Mouse (Mus musculus) adrenal gland, adult 18-20 months (tissue): ENCODE measurements around the gene Pcnx3. TPM values are rescaled to one million over a fixed set of nuclear protein-coding genes. Genes with fewer than 3 reads are reported as not detected.
A peak's percentile ranks its signal among the peaks of the same experiment; 100 is the strongest.
"Not testable (repeated sequence)": the region's sequence is repeated elsewhere in the genome, so short reads cannot be mapped to it uniquely, and the experiment has no call there.

ENCODE experiments used
- DNase-seq, 2 experiments: peaks; one replicate each; pipeline ENCODE4 v3.0.0; 2021 to 2022; ENCODE audit warnings: low spot score in 2 of 2
- total RNA-seq, 2 experiments: library from RNA; stranded (reverse); gene quantifications; 1 replicate in 1 of 2; 2 replicates in 1 of 2; pipeline ENCODE4 v1.2.3; 2021

The Pcnx3 gene
- total RNA-seq, 2 experiments from 2014 or later, result 84.6 to 103 TPM

DNA sequence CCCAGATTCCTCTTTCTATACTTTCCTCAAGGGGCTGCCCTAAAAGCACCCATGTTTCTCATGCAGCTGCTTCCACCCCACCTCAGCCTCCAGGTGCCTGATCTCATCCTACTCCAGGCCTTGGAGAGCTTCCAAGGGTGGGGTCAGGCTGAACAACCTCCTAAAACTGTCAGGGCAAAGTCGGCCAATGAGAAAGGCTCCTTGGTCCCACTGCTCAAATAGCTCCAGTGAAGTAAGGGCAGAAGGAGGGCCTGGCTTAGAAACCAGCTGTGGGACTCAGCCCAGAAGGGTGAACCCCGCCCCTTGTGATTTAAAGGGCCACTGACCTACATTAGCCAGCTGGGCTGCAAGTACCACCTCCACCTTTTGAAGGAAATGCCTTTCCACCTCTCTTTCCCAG is 25.0 kb upstream of the Pcnx3 start:
- no peak for DNase-seq

DNA sequence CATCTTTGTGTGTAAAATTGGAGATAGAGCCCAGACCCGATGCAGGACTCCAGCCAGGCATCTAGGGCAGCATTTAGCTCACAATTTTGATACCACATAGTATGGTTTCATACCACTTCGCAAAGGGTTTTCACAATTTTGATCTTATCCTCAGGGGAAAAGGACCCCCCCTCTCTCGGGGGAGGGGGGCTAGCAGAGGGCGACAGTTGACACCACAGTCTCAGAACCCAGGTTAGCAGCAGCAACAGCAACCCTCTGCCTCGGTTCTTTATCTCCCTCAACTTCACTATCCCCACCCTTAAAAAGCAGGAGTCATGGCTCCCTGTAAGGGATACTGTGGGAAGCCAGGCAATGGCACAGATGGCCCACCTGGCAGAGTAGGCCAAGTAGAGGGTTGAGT is 24.5 kb upstream of the Pcnx3 start:
- DNase-seq, result no peak

DNA sequence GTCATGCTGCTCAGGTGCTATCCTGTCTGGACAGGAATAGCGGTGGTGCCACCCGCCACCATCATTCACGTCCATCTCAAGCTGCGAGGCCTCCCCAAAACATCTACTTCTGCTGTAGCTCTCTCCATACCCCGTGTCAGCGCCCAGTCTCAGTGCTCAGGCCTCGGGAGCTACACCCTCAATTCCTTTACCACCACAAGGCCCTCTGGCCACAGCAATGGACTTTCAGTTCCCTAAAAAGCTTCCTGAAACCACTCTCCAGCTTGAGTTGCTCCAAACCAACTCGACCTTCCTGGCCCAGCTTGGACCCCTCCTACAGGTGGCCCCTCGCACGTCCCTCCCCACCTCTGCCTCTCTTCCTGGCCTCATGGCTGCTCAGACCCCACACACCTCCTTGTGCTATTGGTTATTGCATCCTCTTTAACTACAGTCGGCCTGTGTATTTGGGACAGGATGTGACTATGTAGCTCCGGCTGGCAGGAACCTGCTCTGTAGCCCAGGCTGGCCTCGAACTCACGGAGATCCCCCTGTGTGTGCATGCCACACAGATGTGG is 23.3 kb upstream of the Pcnx3 start:
- no peak for DNase-seq

DNA sequence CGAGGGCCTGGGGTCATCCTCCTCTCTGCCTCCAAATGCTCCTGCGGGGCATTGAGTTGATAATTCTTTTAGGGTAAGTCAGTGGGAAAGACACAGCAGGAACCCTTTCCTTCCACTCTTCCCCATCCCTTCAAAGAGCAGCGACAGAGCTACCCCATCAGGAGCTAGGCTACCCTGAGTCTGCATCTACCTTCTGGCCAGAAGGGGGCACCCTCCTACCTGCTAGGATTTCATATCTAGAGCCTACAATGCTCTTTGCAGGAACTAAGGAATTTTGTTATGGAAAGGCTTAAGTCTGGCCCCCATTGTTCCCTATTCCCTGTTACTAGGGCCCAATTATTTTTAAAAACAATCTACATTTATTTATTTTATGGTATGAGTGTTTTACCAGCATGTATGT is 22.5 kb upstream of the Pcnx3 start:
- peak in 1 of 2 experiments; percentile 62 for DNase-seq

DNA sequence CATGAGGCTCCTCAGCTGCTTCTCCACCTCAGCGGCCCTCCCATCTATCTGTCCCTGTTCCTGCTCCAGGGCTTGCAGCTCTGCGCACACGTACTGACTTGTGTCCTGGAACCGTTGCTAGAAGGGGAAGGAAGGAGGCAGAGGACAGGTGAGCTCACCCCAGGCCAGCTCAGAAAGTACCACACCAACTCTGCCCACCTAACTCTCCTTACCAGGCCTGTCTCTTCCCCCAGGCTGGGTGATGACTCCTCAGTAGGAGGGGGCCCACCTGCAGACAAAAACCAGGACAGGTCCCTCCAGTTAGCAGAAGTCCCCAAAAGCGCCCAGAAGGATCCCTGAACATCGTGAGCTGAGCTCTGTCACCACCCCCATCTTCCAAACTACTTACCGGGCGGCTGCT is 21.9 kb upstream of the Pcnx3 start:
- no peak for DNase-seq

DNA sequence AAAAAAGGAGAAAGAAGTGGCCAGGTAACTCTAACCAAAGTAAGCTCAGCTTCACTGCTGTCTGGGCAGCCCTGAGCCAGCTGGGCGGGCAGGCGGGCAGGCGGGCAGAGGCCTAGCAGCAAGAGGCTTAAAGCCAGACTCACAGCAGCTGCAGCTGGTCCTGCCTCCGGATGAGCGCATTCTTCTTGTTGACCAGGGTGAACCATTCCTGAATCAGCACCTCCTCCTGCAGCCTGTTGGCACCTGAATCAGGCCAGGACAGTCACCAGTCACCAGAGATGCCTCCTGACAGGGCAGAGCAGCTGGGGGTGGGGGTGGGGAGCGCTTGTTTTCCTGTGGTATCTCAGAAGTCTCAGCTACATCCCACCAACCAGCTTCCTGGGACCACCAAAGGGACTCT is 21.4 kb upstream of the Pcnx3 start:
- DNase-seq, result no peak

DNA sequence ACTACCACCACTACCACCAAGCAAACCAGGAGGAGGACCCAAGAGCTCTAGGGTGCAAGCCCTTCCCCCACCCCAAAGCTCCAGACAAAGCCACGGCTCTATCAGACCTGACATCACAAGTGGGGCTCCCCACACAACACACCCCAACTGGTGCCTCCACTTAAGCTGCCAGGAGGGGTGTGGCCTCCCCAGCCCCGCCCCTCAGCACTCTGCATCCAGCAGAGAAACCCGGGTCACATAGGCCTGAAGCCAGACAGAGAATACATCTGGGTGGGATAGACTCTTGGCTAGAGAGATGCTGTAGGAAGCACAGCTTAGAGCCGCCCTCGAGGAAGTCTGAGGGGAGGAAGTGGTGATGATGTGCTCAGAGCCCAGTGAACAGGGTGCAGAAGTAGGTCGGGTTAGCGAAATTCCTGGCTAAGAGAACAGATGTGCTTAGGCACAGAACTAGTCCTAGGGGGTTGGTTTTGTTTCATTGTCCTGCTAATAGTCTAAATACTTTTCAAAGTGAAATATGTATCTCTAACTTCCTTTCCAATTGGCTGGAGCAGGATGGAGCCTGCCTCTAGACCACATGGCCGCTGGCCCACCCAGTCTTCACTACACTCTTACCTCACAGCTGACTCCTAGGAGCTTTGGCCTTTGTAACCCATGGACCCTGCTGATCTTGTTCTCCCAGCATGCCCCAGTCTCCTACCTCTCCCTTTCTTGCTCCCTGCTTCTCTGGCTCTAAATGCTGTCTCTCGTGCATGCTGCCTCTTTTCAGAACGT is 16.3 kb upstream of the Pcnx3 start:
- DNase-seq, result no peak

DNA sequence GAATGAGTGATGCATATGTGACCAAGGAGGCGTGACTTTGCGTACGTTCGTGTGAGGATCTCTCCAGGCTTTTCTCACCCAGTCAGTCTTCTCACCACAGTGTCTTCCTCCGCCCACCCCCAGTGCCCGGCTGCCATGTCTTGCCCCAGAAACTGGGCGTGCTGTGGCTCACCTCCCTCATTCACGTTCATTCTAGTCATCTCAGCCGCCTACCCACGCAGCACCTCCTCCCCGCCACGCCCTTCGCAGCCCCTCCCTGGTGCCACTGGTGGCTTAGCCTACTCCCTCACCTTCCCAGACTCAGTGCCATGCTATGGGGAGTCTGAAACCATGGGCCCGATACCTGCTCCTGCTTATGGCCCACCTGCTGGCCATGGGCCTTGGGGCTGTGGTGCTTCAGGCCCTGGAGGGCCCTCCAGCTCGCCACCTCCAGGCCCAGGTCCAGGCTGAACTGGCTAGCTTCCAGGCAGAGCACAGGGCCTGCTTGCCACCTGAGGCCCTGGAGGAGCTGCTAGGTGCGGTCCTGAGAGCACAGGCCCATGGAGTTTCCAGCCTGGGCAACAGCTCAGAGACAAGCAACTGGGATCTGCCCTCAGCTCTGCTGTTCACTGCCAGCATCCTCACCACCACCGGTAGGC is 15.6 kb upstream of the Pcnx3 start, which contains the start of gene Kcnk7:
Kcnk7 (plus strand) TSS at position 205 of the 638 bp plus-strand sequence.
- DNase-seq, result no peak

DNA sequence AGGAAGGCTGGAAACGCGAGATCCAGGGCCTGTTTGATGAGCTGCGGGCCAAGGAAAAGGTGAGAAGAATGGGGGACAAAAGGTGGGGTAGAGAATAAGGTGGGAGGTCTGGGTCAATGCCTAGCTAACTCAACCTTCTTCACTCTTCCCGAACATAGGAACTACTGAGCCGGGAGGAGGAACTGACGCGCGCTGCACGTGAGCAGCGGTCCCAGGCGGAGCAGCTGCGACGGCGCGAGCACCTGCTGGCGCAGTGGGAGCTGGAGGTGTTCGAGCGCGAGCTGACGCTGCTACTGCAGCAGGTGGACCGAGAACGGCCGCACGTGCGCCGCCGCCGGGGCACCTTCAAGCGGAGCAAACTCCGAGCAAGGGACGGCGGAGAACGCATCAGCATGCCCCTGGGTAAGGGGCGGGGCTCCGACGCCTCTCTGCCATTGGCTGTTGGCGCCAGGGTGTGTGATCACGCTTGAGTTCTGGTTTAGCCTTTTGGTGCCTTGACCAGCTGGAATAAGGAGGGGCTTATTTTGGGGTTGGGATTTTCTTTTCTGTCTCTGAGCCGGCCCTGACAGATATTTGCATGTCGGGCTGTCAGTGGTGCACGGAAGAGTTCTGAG is 7.2 kb upstream of the Pcnx3 start:
- no peak for DNase-seq

DNA sequence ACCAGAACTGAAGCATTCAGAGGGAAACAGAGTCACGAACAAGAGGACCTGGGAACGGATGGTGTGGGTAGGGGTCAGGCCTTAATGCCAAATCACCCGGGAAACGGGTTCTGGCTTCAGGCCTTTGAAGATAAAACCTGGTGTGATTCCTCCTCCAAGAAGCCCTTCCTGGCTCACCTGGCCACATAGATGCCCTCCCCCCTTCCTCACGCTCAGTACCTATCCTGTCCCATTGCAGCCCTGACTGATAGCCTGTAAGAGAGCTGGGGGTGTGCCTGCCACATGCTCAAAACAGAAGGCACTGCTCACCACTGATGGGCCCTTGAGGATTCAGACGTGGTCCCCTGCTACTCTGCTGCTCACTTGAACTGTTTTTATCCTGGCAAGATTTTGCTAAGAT is 5.1 kb upstream of the Pcnx3 start:
- DNase-seq, result no peak

DNA sequence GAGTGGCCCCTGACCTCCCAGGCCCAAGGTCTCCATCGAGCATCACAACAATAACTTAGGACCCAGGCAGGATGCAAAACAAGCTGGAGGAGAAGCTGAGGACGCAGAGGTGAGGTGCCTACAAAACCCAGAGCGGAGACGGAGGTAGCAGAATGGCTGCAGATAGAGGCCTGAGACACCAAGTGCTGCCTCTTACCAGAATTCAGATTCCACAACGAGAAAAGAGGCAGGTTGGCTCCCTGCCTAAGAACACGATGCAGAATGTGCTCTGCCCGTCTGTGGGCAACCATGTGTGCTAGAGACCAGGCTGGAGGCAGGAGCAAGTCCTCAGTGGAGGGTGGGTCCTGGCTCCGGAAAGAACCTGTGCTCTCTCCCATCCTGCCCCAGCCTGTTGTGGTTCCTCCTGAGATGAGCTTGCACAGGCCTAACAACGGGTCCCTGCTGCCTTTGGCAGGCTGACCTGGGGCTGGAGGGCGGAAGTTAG is 4.2 kb upstream of the Pcnx3 start:
- no peak for DNase-seq

DNA sequence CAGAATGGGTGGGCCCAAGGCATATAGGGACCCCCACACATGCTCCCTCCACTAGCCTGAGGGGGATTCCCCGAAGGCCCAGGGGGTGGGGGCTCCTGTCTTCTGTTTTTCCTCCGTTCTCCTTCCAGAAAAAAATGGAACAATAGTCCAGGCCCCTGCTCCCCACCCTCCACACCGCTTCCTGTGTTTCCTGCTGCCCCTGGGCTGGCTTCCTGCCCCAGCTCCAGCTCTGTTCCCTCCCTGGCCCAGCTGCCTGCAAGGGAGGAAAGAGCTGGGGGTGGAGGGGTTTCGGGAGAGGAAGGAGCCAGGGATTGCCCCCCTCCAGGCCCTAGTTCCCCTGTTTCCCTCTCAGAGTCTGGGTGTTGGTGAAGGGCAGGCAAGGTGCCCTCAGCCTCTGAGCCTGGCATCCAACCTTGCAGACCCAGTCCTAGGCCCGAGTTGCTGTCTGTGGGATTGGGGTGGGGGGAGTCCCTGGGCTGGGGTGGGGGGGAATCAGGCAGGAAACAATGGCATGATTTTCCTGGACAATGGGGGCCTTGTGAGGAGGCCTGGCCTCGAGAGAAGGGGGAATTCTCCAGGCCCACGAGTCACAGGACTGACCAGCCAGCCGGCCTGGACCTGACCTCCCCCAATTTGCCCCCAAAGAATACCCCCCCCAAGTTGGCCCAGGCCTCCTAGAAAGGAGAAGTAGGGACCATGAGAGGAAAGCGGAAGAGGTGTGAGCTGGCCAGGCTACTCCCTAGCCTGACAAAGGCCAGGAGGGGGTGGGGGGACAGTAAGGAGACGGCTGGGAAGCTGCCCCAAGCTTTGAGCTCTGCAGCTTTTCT is 3.6 kb upstream of the Pcnx3 start:
- DNase-seq, result no peak

DNA sequence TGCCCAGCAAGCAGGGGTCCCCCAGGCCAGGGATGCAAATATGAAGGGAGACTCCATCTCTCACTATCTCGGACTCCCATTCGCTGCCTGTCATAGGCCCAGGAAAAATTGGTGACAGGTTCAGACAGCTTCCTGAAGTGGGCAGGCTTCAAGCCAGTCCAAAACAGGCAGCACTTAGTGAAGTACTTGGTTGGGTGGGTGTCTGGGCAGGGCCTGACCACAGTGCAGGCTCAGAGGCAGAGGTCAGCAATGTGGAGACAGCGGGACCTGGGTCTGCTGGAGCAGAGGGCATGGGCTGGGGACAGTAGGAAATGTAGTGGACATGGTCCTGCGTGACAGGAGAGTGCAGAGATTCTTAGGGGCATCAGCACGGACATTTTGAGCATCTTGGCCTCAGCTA is 2.9 kb upstream of the Pcnx3 start:
- DNase-seq, result no peak

DNA sequence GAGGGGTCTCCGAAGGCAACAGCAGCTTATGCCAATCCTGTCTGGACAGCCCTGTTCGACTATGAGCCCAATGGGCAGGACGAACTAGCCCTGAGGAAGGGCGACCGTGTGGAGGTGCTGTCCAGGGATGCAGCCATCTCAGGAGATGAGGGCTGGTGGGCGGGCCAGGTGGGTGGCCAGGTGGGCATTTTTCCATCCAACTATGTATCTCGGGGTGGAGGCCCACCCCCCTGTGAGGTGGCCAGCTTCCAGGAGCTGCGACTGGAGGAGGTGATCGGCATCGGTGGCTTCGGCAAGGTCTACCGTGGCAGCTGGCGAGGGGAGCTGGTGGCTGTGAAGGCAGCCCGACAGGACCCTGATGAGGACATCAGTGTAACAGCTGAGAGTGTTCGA is 1.6 kb upstream of the Pcnx3 start:
- DNase-seq, result no peak

DNA sequence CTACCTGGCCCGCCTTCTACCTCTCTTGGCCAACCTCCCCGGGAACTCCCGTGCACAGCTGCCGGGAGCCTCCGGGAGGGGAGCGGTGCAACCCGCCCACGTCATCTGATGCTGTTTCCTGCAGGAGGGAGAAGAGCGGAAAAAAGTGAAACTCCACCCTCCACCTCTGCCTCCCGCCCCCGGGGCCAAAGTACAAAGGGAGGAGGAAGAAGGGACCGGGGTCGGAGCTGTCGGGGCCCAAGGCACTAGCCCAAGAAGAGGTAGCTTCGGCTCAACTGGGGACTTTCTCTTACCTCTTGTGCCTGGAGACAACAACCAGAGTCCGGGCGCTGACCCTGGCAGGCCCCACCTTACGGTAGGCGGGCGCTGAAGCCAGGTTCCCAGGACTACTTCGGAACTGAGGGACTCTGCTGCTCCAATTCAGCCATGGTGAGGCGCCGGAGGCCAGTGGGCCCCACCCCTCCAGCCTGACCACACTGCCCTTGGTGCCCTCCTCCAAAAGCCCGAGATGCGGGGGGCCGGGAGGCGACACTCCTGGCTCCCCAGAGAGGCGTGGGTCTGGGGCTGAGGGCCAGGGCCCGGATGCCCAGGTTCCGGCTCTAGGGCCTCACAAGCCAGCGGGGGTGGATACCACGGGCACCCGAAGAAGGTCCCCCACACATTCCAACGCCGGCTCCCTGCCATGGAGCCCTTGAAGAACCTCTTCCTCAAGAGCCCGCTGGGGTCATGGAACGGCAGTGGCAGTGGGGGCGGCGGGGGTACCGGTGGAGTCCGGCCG is 1.0 kb upstream of the Pcnx3 start:
- DNase-seq, result peak; percentile 80 to 82

DNA sequence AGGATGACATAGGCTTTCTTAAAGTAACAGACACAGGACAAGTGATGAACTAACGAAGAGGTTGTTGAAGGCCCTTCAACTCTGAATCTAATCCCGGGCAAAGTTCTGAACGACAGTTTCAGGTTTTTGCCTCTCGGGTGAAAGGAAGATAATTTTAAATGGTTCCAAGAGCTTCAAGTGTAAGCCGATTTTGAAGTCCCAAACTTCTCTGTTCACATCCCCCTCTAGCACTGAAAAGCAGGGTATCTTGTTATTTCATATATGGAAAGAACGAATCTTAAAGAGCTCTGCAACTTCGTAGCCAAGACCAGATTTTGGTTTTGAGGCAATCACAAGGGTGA is 350 bp upstream of the Pcnx3 start:
- no peak for DNase-seq

DNA sequence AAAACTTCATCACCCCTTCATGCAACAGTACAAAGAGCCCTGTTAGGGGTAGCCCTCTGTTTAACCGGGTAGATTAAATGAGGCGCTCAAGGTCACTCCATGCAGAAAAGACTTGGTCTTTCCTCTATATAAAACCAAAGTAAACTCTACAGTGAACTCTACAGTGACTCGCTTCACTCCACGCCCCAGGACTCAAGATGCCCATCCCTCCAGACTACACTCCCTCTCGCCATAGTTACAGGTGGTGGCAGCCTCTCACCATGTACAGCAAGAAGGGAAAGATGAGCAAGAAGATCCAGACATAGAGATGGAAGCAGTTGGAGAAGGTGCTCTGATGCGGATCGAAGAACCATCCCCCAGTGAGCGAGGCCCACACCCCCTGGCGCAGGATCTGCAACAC is 970 bp downstream of the Pcnx3 start:
- DNase-seq, result no peak

DNA sequence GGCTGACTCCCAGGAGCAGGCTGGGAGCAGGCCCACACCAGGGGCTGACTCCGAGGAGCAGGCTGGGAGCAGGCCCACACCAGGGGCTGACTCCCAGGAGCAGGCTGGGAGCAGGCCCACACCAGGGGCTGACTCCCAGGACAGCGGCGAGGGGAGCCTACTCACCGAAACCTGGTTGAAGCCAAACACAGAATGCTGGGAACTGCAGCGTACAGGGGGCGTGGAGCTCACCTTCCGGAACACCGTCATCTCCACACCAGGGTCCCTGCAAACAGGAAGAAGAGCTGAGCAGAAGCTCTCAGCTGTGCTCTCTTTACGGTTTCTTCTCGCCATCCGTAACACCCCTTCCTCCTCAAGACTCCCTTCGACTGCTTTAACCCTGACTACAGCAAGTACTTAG is 1.8 kb downstream of the Pcnx3 start:
- not testable (repeated sequence) for DNase-seq

DNA sequence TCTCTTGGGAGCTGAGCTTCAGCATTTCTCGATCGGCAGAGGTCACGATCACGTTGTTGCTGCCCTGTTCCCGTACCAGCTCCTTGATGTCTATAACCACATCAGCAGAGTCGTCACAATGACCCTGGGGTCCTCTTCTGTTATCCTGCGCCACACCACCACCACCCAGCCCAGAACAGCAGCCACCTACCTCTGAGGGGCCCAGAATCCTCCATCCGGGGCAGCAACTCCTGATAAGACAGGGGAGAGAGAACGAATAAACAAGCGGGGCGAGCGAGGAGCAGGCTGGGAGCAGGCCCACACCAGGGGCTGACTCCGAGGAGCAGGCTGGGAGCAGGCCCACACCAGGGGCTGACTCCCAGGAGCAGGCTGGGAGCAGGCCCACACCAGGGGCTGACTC is 2.3 kb downstream of the Pcnx3 start:
- no peak for DNase-seq

DNA sequence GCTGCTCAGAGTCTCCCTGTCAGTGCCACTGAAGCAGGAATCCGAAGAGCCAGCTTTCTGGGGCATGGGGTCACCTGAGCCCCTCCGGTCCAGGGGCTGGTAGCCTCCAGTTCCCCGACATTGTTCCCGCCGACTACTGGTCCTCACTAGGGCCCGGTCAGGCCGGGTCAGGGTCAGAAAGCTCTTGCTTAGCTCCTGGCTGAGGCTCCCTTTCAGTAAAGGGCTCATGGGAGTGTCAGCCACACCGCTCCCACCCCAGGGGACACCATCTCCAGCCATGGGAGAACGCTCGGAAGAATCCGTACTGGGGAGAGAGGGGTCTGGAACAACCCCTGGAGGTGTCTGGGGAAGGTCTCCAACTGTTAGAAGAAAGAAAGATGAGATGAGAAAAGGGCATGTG is 2.8 kb downstream of the Pcnx3 start:
- no peak for DNase-seq
